Mouse (Mus musculus) G1E (cell line): ENCODE data around the gene Rab13.

Experiments used
- CTCF ChIP-seq: IDR thresholded peaks from 2 replicates; pipeline ENCODE4 v1.5.1; 2012; ENCODE audit warnings: low read depth, low read length, inconsistent platforms, mixed read lengths
- GATA1 ChIP-seq: IDR thresholded peaks from 2 replicates; pipeline ENCODE4 v1.6.1; 2012; ENCODE audit warnings: borderline replicate concordance, low read length, inconsistent platforms, mixed read lengths

DNA sequence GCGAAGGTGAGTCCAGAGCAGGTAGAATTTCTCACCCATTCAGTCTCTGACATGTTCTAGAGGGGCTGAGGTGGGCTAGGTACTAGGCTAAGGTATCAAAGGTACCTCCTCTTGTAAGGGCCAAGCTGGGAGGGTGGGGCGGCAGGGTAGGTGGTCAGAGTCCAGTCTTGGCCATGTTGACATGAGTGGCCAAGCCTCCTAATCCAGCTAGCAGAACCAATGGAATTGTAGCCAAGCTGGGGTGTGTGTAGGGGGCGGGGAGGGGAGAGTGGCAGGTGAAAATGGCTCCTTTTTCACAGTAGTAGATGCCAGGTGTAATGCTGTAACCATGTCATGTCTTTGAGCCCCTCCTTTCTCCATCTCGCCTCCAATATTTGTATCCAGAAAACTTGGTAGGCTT lies 45.0 kb downstream of the Rab13 start:
- TF ChIP-seq CTCF: no peak
- no peak for TF ChIP-seq GATA1
